Mouse (Mus musculus): ENCODE measurements around the gene Il3ra.

The Il3ra gene

GRCm38 (mm10) chr14:14355360-14355646 lies 9.2 kb downstream of the Il3ra start:
- DNase-seq, result no peak

GRCm38 (mm10) chr14:14395535-14395934 lies 49.5 kb downstream of the Il3ra start:
- no peak for DNase-seq

GRCm38 (mm10) chr14:14400998-14401397 lies 54.9 kb downstream of the Il3ra start, which contains the start of gene Olfr721-ps1:
Olfr721-ps1 (plus strand) TSS chr14:14401298.
- DNase-seq, result no peak

Data from lung, adult 18-20 months (tissue).